Comparison of ENCODE assay signal across 8 mouse cellular contexts in the genomic region with DNA sequence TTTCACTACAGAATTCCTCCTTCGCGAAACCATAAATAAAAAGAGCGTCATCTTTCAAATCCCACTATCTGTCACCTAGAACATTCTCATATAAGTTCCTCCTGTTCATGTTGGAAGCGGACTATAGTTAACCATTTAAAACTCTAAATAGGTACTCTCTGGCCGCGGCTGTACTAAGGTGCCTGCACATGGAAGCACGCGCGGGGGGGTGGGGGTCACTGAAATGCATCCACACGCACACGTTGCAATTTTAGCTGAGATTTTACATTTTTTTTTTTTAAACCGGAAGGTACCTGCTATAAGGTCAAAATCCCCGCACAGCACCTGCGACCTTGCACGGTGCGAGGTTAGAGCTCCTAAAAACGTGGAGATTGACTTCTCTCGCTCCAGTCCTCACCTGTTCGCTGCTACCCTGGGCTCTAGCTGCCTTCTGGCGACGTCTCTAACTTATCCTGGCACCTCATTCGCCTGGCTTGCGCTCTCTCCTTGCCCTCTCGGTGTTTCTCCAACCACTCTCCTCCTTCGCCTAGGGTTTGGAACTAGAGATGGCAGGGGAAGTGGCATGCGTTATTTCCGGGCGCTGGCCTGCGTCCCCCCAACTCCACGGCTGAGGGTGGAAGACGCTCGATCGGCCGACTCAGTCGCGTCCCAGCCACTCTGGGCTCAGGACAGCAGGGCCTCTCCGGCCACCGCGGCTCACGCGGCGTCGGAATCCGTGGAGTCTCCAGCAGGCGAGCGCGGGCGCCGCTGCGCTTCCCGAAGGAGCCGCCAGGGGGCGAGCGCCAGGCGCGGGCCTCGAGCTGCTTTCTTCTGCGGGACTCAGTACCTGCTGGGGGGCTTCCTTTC. TPM values are rescaled to one million over a fixed set of nuclear protein-coding genes. Genes with fewer than 3 reads are reported as not detected.
A peak's percentile ranks its signal among the peaks of the same experiment; 100 is the strongest.
DNase-seq lines count a peak whose midpoint lies in the region; ATAC-seq lines count a peak whose summit lies in the region.

No protein-coding gene starts in this region.

- H3K4me2 ChIP-seq in hindbrain, embryonic 12.5 days (replicated peaks), result peak overlapping the region; percentile 86
- H3K4me2 ChIP-seq in lung, embryonic 16.5 days (ENCODE audit: low read depth, low read length), result peak overlapping the region; percentile 72

- H3K9ac ChIP-seq in hindbrain, embryonic 12.5 days, result peak overlapping the region; percentile 96
- peak overlapping the region; percentile 92 for H3K9ac ChIP-seq in lung, embryonic 16.5 days (ENCODE audit: low read length)

- peak overlapping the region; percentile 79 for H3K4me3 ChIP-seq in hindbrain, embryonic 12.5 days
- H3K4me3 ChIP-seq in lung, embryonic 16.5 days (ENCODE audit: low read length), result peak overlapping the region; percentile 92

- under 1% methylated on average over 58 of the region's 58 CpGs for WGBS in hindbrain, embryonic 12.5 days
- WGBS in lung, embryonic 16.5 days, result under 1% methylated on average over 58 of the region's 58 CpGs

- H3K4me1 ChIP-seq in hindbrain, embryonic 12.5 days, result peaks cover 11% of the 10 kb centered on the region
- H3K4me1 ChIP-seq in lung, embryonic 16.5 days (replicated peaks; ENCODE audit: control insufficient read depth, insufficient read depth, low read length), result peaks cover 8% of the 10 kb centered on the region; the same call in 1 of the 2 replicates

- no peaks in the 10 kb centered on the region for H3K9me3 ChIP-seq in hindbrain, embryonic 12.5 days (replicated peaks)
- no peaks in the 10 kb centered on the region for H3K9me3 ChIP-seq in lung, embryonic 16.5 days (ENCODE audit: control insufficient read depth, low read length)

- peak; percentile 85 for DNase-seq in MN1 (ENCODE audit: low spot score)
- peak; percentile 92 for DNase-seq in cerebellum, adult 9-11 months
- DNase-seq in frontal cortex, postnatal 14 days (ENCODE audit: low spot score in 2 of 2), result peak; percentile 82 to 89
- DNase-seq in layer of hippocampus, postnatal 10 days (ENCODE audit: low spot score in 2 of 2), result peak; percentile 93 to 97
- peak; percentile 69 for DNase-seq in ovary, adult 18-20 months (ENCODE audit: low spot score)
- DNase-seq in thymus, adult 18-20 months, result peak; percentile 46 to 48

- peak overlapping the region; percentile 98 for H3K27ac ChIP-seq in hindbrain, embryonic 12.5 days
- peak overlapping the region; percentile 100 for H3K27ac ChIP-seq in lung, embryonic 16.5 days (ENCODE audit: low read length)

- no peaks in the 10 kb centered on the region for H3K36me3 ChIP-seq in hindbrain, embryonic 12.5 days
- H3K36me3 ChIP-seq in lung, embryonic 16.5 days (ENCODE audit: control insufficient read depth, insufficient read depth, low read length), result no peaks in the 10 kb centered on the region

- H3K27me3 ChIP-seq in hindbrain, embryonic 12.5 days, result no peaks in the 10 kb centered on the region
- H3K27me3 ChIP-seq in lung, embryonic 16.5 days (ENCODE audit: control insufficient read depth, insufficient read depth, low read depth, low read length), result no peaks in the 10 kb centered on the region

- peak; percentile 5 for ATAC-seq in hindbrain, embryonic 12.5 days (ENCODE audit: low FRiP score)
- peak; percentile 7; the same call in 1 of the 2 replicates for ATAC-seq in lung, embryonic 16.5 days (ENCODE audit: low read depth)

RNA-seq across cellular contexts. Expression of a gene that starts 1.9 kb away (rescaled TPM):
- 35.6 and 46.7 TPM in 2 replicates for polyA plus RNA-seq in hindbrain, embryonic 12.5 days (2016; fragmentation: Nextera tagmentation; extraction: Ambion mirVana)
- 10 to 100 TPM; 70.6 to 72.6 TPM for total RNA-seq in layer of hippocampus, postnatal 10 days (2021)
- 52.1 and 61.7 TPM in 2 replicates for polyA plus RNA-seq in lung, embryonic 16.5 days (2015; fragmentation: Nextera tagmentation; extraction: Ambion mirVana)

Comparison
In these comparisons a context has a peak if more than half of its experiments do, and no peak if none do; other contexts are left out.
1. Peak in every context shown above with its lines: DNase-seq, ATAC-seq, H3K4me3 ChIP-seq and H3K27ac ChIP-seq.